Comparison of ENCODE assay signal across 9 mouse cellular contexts in genomic region chr13:52974676-52975075, GRCm38 (mm10). TPM values are rescaled to one million over a fixed set of nuclear protein-coding genes. Genes with fewer than 3 reads are reported as not detected.
DNase-seq lines count a peak whose midpoint lies in the region; ATAC-seq and TF ChIP-seq lines count a peak whose summit lies in the region.
"Had no signal": no experiment of that assay in that cellular context is flagged by ENCODE, and none has a peak within 500 bp of the region (broad histone marks: within the 10 kb centered on the region; RNA-seq: fewer than 3 reads in every experiment).

No protein-coding gene starts in this region.

- no peaks in the 10 kb centered on the region for H3K36me3 ChIP-seq in kidney, embryonic 14.5 days (ENCODE audit: control insufficient read depth, insufficient read depth, low read length)
- H3K36me3 ChIP-seq in small intestine, adult 2 months (ENCODE audit: control insufficient read depth, insufficient read depth, low read length): no peaks in the 10 kb centered on the region
- H3K36me3 ChIP-seq: embryonic facial prominence, embryonic 15.5 days; neural tube, embryonic 12.5 days had no signal

- H3K9ac ChIP-seq in kidney, embryonic 14.5 days (ENCODE audit: low read depth, low read length): no peak overlapping the region
- H3K9ac ChIP-seq: embryonic facial prominence, embryonic 15.5 days; neural tube, embryonic 12.5 days had no signal

- H3K4me2 ChIP-seq in kidney, embryonic 14.5 days (replicated peaks; ENCODE audit: low read depth, low read length): no peak overlapping the region
- H3K4me2 ChIP-seq: embryonic facial prominence, embryonic 15.5 days; neural tube, embryonic 12.5 days had no signal

- ATAC-seq in kidney, embryonic 14.5 days (ENCODE audit: low FRiP score, low TSS enrichment): no peak
- ATAC-seq in erythroid progenitor cell, adult 5-6 weeks (replicated peaks; ENCODE audit: low FRiP score, poor library complexity, severe bottlenecking): no peak

- TF ChIP-seq POLR2A in embryonic fibroblast, embryonic 13.5 days (IDR thresholded peaks at IDR 0.05; ENCODE audit: low read depth, low read length): no peak
- no peak for TF ChIP-seq POLR2A in small intestine, adult 2 months (IDR thresholded peaks at IDR 0.05; ENCODE audit: low read depth, low read length)

- no peak overlapping the region for H3K27ac ChIP-seq in kidney, embryonic 14.5 days (ENCODE audit: low read depth, low read length)
- 0 out of 2 replicates have a peak overlapping the region, but pooled peaks have one; percentile 15 for H3K27ac ChIP-seq in embryonic fibroblast, embryonic 13.5 days (ENCODE audit: insufficient read depth, low read length)
- peak overlapping the region; percentile 50 for H3K27ac ChIP-seq in small intestine, adult 2 months (ENCODE audit: insufficient read depth, low read depth, low read length)
- H3K27ac ChIP-seq: embryonic facial prominence, embryonic 15.5 days; neural tube, embryonic 12.5 days had no signal

- no peak overlapping the region for H3K4me3 ChIP-seq in kidney, embryonic 14.5 days (ENCODE audit: low read length)
- H3K4me3 ChIP-seq in embryonic fibroblast, embryonic 13.5 days (ENCODE audit: insufficient read depth, low read length): no peak overlapping the region
- no peak overlapping the region for H3K4me3 ChIP-seq in small intestine, adult 2 months (ENCODE audit: low read depth, low read length)
- H3K4me3 ChIP-seq: embryonic facial prominence, embryonic 15.5 days; neural tube, embryonic 12.5 days had no signal

- 62% methylated on average over 3 of the region's 3 CpGs for WGBS in kidney, embryonic 14.5 days
- WGBS in small intestine, adult 2 months: 16% methylated on average over 3 of the region's 3 CpGs

- peaks cover 24% of the 10 kb centered on the region for H3K4me1 ChIP-seq in kidney, embryonic 14.5 days (ENCODE audit: control insufficient read depth, insufficient read depth, low read length)
- peaks cover 11% of the 10 kb centered on the region; the same call in 1 of the 2 replicates for H3K4me1 ChIP-seq in embryonic fibroblast, embryonic 13.5 days (ENCODE audit: control insufficient read depth, insufficient read depth, low read length)
- H3K4me1 ChIP-seq in small intestine, adult 2 months (ENCODE audit: control insufficient read depth, insufficient read depth, insufficient read length, low read length): peaks cover 28% of the 10 kb centered on the region

- no peaks in the 10 kb centered on the region for H3K9me3 ChIP-seq in kidney, embryonic 14.5 days (ENCODE audit: control insufficient read depth, low read length)
- H3K9me3 ChIP-seq: embryonic facial prominence, embryonic 15.5 days; neural tube, embryonic 12.5 days had no signal

- DNase-seq in kidney, adult 11 months: peak; percentile 89
- peak; percentile 94 for DNase-seq in kidney, adult 9 months
- no peak for DNase-seq in ovary, postnatal 10 days (ENCODE audit: low spot score)

- no peak for TF ChIP-seq CTCF in embryonic fibroblast, embryonic 13.5 days (IDR thresholded peaks at IDR 0.05; ENCODE audit: borderline replicate concordance, insufficient read depth, low read length)
- TF ChIP-seq CTCF in small intestine, adult 2 months (IDR thresholded peaks at IDR 0.05; ENCODE audit: extremely low read depth, insufficient read length, insufficient replicate concordance, low read depth, low read length): no peak

- no peaks in the 10 kb centered on the region for H3K27me3 ChIP-seq in kidney, embryonic 14.5 days (ENCODE audit: control insufficient read depth, insufficient read depth, low read length)
- no peaks in the 10 kb centered on the region for H3K27me3 ChIP-seq in small intestine, adult 2 months (ENCODE audit: control insufficient read depth, insufficient read depth, low read length)
- H3K27me3 ChIP-seq: embryonic facial prominence, embryonic 15.5 days; neural tube, embryonic 12.5 days had no signal

RNA-seq across cellular contexts. Expression of gene Nfil3, which starts 6.2 kb away (rescaled TPM):
- polyA plus RNA-seq in kidney, embryonic 14.5 days (2014; fragmentation: Nextera tagmentation; extraction: Ambion mirVana): 15.9 and 18.9 TPM in 2 replicates
- polyA plus RNA-seq in embryonic fibroblast, embryonic 13.5 days (2011; ENCODE audit: insufficient read length, low read depth, missing spikeins): 36.2 and 39.9 TPM in 2 replicates
- 3.8 and 9.2 TPM in 2 replicates for polyA plus RNA-seq in small intestine, adult 2 months (2012; rRNA removed)
- 2.9 and 3.6 TPM in 2 replicates for total RNA-seq in erythroid progenitor cell, adult 5-6 weeks (2015; ENCODE audit: low replicate concordance)
- total RNA-seq in erythroid progenitor cell, adult 5-6 weeks (2017; ENCODE audit: low replicate concordance): 1.7 and 3.7 TPM in 2 replicates

RNA-seq across cellular contexts. Expression of gene Auh, which starts 45.2 kb away (rescaled TPM):
- 44.7 and 46.7 TPM in 2 replicates for polyA plus RNA-seq in kidney, embryonic 14.5 days (2014; fragmentation: Nextera tagmentation; extraction: Ambion mirVana)
- polyA plus RNA-seq in embryonic fibroblast, embryonic 13.5 days (2011; ENCODE audit: insufficient read length, low read depth, missing spikeins): 26.8 and 29.9 TPM in 2 replicates
- polyA plus RNA-seq in small intestine, adult 2 months (2012; rRNA removed): 5.9 and 14.9 TPM in 2 replicates
- total RNA-seq in erythroid progenitor cell, adult 5-6 weeks (2015; ENCODE audit: low replicate concordance): 21.4 and 40.7 TPM in 2 replicates
- total RNA-seq in erythroid progenitor cell, adult 5-6 weeks (2017; ENCODE audit: low replicate concordance): 35.3 and 51.2 TPM in 2 replicates
